Mouse (Mus musculus): ENCODE measurements at regions not wholly inside any gene's neighbourhood (a gene's known extent, or its start where the extent isn't known, plus 50 kb on each side); places are given as distances from the start of the nearest gene placed in this dataset.

GRCm38 (mm10) chr2:167799629-167800387, 110.2 kb upstream of the Tmem189 start:
- TF ChIP-seq CTCF (IDR thresholded peaks at IDR 0.05; ENCODE audit: borderline replicate concordance, insufficient read depth, low read length) (no peak), POLR2A (IDR thresholded peaks at IDR 0.05; ENCODE audit: low read depth, low read length) (no peak)
